Mouse (Mus musculus) frontal cortex, adult 2 months (tissue): ENCODE measurements at regions not wholly inside any gene's neighbourhood (a gene's known extent, or its start where the extent isn't known, plus 50 kb on each side); places are given as distances from the start of the nearest gene placed in this dataset.

ENCODE experiments used
- DNase-seq, 2 experiments: peaks; one replicate each; pipeline ENCODE4 v3.0.0; 2022; ENCODE audit warnings: low spot score in 1 of 2; ENCODE audit errors: extremely low spot score in 1 of 2

GRCm38 (mm10) chr17:52197731-52198130, 364.6 kb upstream of the Satb1 start:
- DNase-seq = no peak

GRCm38 (mm10) chr17:52196811-52197210, 363.7 kb upstream of the Satb1 start:
- no peak for DNase-seq

GRCm38 (mm10) chr17:52195804-52196203, 362.7 kb upstream of the Satb1 start:
- no peak for DNase-seq

GRCm38 (mm10) chr17:52191064-52191682, 358.1 kb upstream of the Satb1 start:
- peak in 1 of 2 experiments; percentile 11 for DNase-seq

GRCm38 (mm10) chr17:52182706-52183105, 349.6 kb upstream of the Satb1 start:
- DNase-seq = peak in 1 of 2 experiments; percentile 55

- DNase-seq = no peak
Observed at GRCm38 (mm10) chr17:52177996-52178395, 344.9 kb upstream of the Satb1 start.

- peak in 1 of 2 experiments; percentile 7 for DNase-seq
Observed at GRCm38 (mm10) chr17:52168076-52168838, 335.2 kb upstream of the Satb1 start.

- DNase-seq = peak in 1 of 2 experiments; percentile 19
Observed at GRCm38 (mm10) chr17:52167658-52168057, 334.6 kb upstream of the Satb1 start.

- no peak for DNase-seq
Observed at GRCm38 (mm10) chr17:52165891-52166485, 332.9 kb upstream of the Satb1 start.

GRCm38 (mm10) chr17:52162559-52163397, 329.7 kb upstream of the Satb1 start:
- DNase-seq = no peak

- no peak for DNase-seq
Observed at GRCm38 (mm10) chr17:52150496-52150895, 317.4 kb upstream of the Satb1 start.

- no peak for DNase-seq
Observed at GRCm38 (mm10) chr17:52149834-52150233, 316.7 kb upstream of the Satb1 start.

GRCm38 (mm10) chr17:52149068-52149467, 316.0 kb upstream of the Satb1 start:
- DNase-seq = no peak

- DNase-seq = no peak
Observed at GRCm38 (mm10) chr17:52103891-52104290, 270.8 kb upstream of the Satb1 start.

GRCm38 (mm10) chr17:52085834-52086233, 252.7 kb upstream of the Satb1 start:
- DNase-seq = no peak

- DNase-seq = no peak
Observed at GRCm38 (mm10) chr17:52084455-52084854, 251.4 kb upstream of the Satb1 start.

GRCm38 (mm10) chr17:52079316-52079715, 246.2 kb upstream of the Satb1 start:
- no peak for DNase-seq

GRCm38 (mm10) chr17:52078496-52078895, 245.4 kb upstream of the Satb1 start:
- DNase-seq = no peak

GRCm38 (mm10) chr17:52077951-52078350, 244.9 kb upstream of the Satb1 start:
- no peak for DNase-seq

GRCm38 (mm10) chr17:52076746-52077145, 243.7 kb upstream of the Satb1 start:
- no peak for DNase-seq

GRCm38 (mm10) chr17:52067721-52068120, 234.6 kb upstream of the Satb1 start:
- no peak for DNase-seq
